Mouse (Mus musculus) adrenal gland, adult 2 months (tissue): ENCODE measurements around the gene Dut. TPM values are rescaled to one million over a fixed set of nuclear protein-coding genes. Genes with fewer than 3 reads are reported as not detected.
"Not testable (repeated sequence)": the region's sequence is repeated elsewhere in the genome, so short reads cannot be mapped to it uniquely, and the experiment has no call there.

Source experiments
- DNase-seq: peaks from one replicate; pipeline ENCODE4 v3.0.0; 2021
- polyA plus RNA-seq: library from polyadenylated mRNA; depleted of rRNA; stranded (reverse); fragments of >200 nt; gene quantifications from 2 replicates; pipeline ENCODE4 v1.2.3, GENCODE M21; 2012
- total RNA-seq, 2 experiments: library from RNA; stranded (reverse); gene quantifications; 2 replicates each; pipeline ENCODE4 v1.2.3; 2021

Gene Dut
- total and polyA plus RNA-seq, 3 experiments = 15.7 to 50.0 (median 23.6) TPM

GRCm38 (mm10) chr2:125254630-125255029 lies 7.6 kb downstream of the Dut start:
- DNase-seq = no peak

- DNase-seq = no peak
Measured at GRCm38 (mm10) chr2:125255886-125256285, 8.9 kb downstream of the Dut start.

- DNase-seq = no peak
Measured at GRCm38 (mm10) chr2:125259230-125260120, 12.5 kb downstream of the Dut start.

- DNase-seq = no peak
Measured at GRCm38 (mm10) chr2:125260326-125260725, 13.3 kb downstream of the Dut start.

GRCm38 (mm10) chr2:125263056-125263455 lies 16.1 kb downstream of the Dut start:
- DNase-seq = no peak

GRCm38 (mm10) chr2:125263753-125264152 lies 16.8 kb downstream of the Dut start:
- DNase-seq = peak; percentile 30

- DNase-seq = no peak
Measured at GRCm38 (mm10) chr2:125268876-125269275, 21.9 kb downstream of the Dut start.

- DNase-seq = no peak
Measured at GRCm38 (mm10) chr2:125275617-125276016, 28.6 kb downstream of the Dut start.

GRCm38 (mm10) chr2:125276692-125277091 lies 29.7 kb downstream of the Dut start:
- no peak for DNase-seq

- DNase-seq = peak; percentile 15
Measured at GRCm38 (mm10) chr2:125278474-125278873, 31.5 kb downstream of the Dut start.

- not testable (repeated sequence) for DNase-seq
Measured at GRCm38 (mm10) chr2:125279995-125280394, 33.0 kb downstream of the Dut start.

- DNase-seq = no peak
Measured at GRCm38 (mm10) chr2:125282334-125283206, 35.6 kb downstream of the Dut start.

- DNase-seq = no peak
Measured at GRCm38 (mm10) chr2:125285777-125286176, 38.8 kb downstream of the Dut start.

- no peak for DNase-seq
Measured at GRCm38 (mm10) chr2:125290197-125290965, 43.4 kb downstream of the Dut start.

- peak; percentile 25 for DNase-seq
Measured at GRCm38 (mm10) chr2:125291101-125291500, 44.1 kb downstream of the Dut start.

GRCm38 (mm10) chr2:125292616-125293015 lies 45.6 kb downstream of the Dut start:
- no peak for DNase-seq

GRCm38 (mm10) chr2:125293969-125294491 lies 47.0 kb downstream of the Dut start:
- DNase-seq = peak; percentile 34

- DNase-seq = no peak
Measured at GRCm38 (mm10) chr2:125295526-125295925, 48.5 kb downstream of the Dut start.

- DNase-seq = no peak
Measured at GRCm38 (mm10) chr2:125298841-125299240, 51.9 kb downstream of the Dut start.

- no peak for DNase-seq
Measured at GRCm38 (mm10) chr2:125301877-125302624, 55.1 kb downstream of the Dut start.

GRCm38 (mm10) chr2:125302625-125302924 lies 55.6 kb downstream of the Dut start:
- no peak for DNase-seq
